Mouse (Mus musculus): ENCODE measurements around the gene Chic2. TPM values are rescaled to one million over a fixed set of nuclear protein-coding genes. Genes with fewer than 3 reads are reported as not detected.

Gene Chic2
- polyA plus RNA-seq, 1 experiment from 2014 or later, result 46.1 TPM

DNA sequence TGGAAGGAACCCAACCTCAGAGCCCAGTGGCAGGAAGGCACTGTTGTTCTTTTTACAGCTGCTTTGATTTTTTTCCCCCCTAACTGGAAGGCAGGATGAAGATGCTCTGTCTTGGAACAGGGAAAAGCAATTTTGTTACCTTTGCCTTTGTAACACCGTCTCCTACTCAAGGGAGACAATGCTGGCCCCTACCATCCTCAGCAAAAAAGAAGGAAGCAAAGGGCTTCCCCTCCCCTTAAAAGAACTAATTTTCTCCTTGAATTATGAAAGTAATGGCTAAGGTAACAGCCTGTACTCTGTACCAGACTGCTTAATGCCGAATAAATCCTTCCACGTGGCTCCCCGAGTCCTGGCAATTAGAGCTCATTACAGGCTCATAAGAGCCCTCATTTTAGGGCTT, 28.0 kb upstream of the Chic2 start:
- ATAC-seq (ENCODE audit: insufficient number of reproducible peaks, low FRiP score, low TSS enrichment, low read depth), result no peak
- 2% methylated on average over 4 of the region's 4 CpGs for WGBS
- Histone ChIP-seq H3K4me1 (ENCODE audit: control insufficient read depth, insufficient read depth, low read length) (peaks cover 25% of the 10 kb centered on the region), H3K27me3 (ENCODE audit: control insufficient read depth, insufficient read depth, low read length) (peaks cover 94% of the 10 kb centered on the region), H3K27ac (replicated peaks; ENCODE audit: low read depth, low read length) (no peak overlapping the region), H3K4me2 (ENCODE audit: low read depth, severe bottlenecking) (no peak overlapping the region), H3K9me3 (ENCODE audit: control insufficient read depth, low read length) (no peaks in the 10 kb centered on the region), H3K9ac (ENCODE audit: low read length) (no peak overlapping the region), H3K36me3 (ENCODE audit: control insufficient read depth, insufficient read depth, low read length) (no peaks in the 10 kb centered on the region), H3K4me3 (ENCODE audit: low read depth, low read length) (no peak overlapping the region)
- no peak for DNase-seq (ENCODE audit: low spot score)

DNA sequence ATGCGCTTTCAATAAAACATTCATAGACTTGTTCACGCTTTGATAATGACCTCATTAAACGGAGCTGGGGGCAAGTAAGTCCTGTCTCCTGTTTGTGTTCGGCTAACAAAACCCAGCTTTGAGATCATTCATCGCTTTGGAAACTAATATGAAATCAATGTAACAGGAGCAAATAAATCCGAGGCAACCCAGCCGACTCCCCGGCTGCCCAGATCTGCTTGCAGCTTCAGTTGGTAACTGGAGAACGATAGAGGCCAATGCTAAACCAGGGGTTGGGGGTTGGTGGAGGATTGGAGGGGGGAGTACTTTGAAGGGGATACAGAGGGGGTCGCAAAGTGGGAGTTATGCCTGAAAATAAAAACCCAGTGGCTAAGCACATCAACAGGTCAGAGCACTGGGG, 27.4 kb upstream of the Chic2 start:
- no peak overlapping the region for H3K4me3 ChIP-seq (ENCODE audit: low read depth, low read length)
- ATAC-seq (ENCODE audit: insufficient number of reproducible peaks, low FRiP score, low TSS enrichment, low read depth) (no peak), DNase-seq (ENCODE audit: low spot score) (peak; percentile 42)
- peaks cover 94% of the 10 kb centered on the region for H3K27me3 ChIP-seq (ENCODE audit: control insufficient read depth, insufficient read depth, low read length)
- H3K4me2 ChIP-seq (ENCODE audit: low read depth, severe bottlenecking), result no peak overlapping the region
- H3K27ac ChIP-seq (replicated peaks; ENCODE audit: low read depth, low read length), result no peak overlapping the region
- H3K4me1 ChIP-seq (ENCODE audit: control insufficient read depth, insufficient read depth, low read length), result peaks cover 26% of the 10 kb centered on the region
- H3K9me3 ChIP-seq (ENCODE audit: control insufficient read depth, low read length), result no peaks in the 10 kb centered on the region
- WGBS, result under 1% methylated on average over 10 of the region's 10 CpGs
- H3K36me3 ChIP-seq (ENCODE audit: control insufficient read depth, insufficient read depth, low read length), result no peaks in the 10 kb centered on the region
- no peak overlapping the region for H3K9ac ChIP-seq (ENCODE audit: low read length)

DNA sequence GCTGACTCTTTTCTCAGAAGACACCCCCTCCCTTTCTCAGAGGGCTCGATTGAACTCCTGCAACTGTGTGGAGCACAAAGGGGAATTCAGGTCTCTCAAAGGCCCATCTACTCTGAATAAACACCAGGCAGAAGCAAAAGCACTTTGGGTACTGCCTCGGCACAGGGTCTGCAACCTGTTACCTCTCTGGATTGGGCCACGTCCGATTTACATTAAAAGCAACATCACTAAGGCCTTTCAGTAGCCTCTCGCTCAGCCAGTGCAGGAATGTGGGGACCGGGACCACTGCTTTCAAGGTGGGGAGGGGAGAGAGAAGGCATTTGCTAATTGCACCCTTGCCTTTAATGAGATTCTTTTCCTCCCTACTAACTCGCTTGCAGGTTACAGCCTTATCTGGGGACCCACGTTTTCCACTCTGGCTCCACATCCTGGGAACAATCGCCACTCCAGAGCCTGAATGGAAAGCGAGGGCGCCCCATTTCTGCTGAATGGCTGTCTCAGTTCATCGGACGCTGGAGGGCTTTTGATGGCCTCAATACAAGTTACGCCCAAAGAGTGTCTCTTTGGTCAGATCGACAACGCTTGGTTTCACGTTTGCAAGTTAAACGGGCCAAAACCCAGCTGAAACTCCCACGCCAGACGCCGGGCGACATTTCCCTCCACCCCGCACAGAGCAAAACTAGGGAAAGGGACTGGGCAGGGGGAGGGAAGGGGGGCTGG, 26.2 kb upstream of the Chic2 start:
- WGBS, result under 1% methylated on average over 23 of the region's 23 CpGs
- H3K4me2 ChIP-seq (ENCODE audit: low read depth, severe bottlenecking), result peak overlapping the region; percentile 18
- no peak overlapping the region for H3K4me3 ChIP-seq (ENCODE audit: low read depth, low read length)
- DNase-seq (ENCODE audit: low spot score), result peak; percentile 56
- H3K36me3 ChIP-seq (ENCODE audit: control insufficient read depth, insufficient read depth, low read length), result no peaks in the 10 kb centered on the region
- H3K9me3 ChIP-seq (ENCODE audit: control insufficient read depth, low read length), result no peaks in the 10 kb centered on the region
- no peak for ATAC-seq (ENCODE audit: insufficient number of reproducible peaks, low FRiP score, low TSS enrichment, low read depth)
- H3K27me3 ChIP-seq (ENCODE audit: control insufficient read depth, insufficient read depth, low read length), result peaks cover 83% of the 10 kb centered on the region
- H3K4me1 ChIP-seq (ENCODE audit: control insufficient read depth, insufficient read depth, low read length), result peaks cover 26% of the 10 kb centered on the region
- H3K9ac ChIP-seq (ENCODE audit: low read length), result no peak overlapping the region
- H3K27ac ChIP-seq (replicated peaks; ENCODE audit: low read depth, low read length), result no peak overlapping the region

DNA sequence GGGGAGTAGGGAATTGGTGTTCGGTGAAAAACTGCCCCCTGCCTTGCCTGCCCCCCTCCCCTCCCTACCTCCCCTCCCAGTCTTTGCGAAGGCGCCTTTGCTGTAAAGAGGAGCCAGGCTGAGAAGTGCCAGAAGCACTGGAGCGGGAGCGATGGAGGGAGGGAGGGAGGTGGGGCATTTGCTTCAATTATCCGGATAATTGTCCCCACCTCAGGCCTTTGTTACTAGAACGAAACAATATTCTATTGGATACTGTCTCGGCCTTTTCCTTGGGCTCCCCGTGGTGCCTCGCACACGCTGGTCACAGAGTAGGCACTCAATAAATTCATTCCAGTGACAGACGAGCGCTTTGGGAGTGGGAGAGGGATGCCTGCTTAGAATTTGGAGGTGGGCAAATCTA, 25.6 kb upstream of the Chic2 start:
- Histone ChIP-seq H3K27me3 (ENCODE audit: control insufficient read depth, insufficient read depth, low read length) (peaks cover 76% of the 10 kb centered on the region), H3K36me3 (ENCODE audit: control insufficient read depth, insufficient read depth, low read length) (no peaks in the 10 kb centered on the region), H3K9ac (ENCODE audit: low read length) (no peak overlapping the region), H3K4me3 (ENCODE audit: low read depth, low read length) (0 out of 2 replicates have a peak overlapping the region, but pooled peaks have one; percentile 2), H3K27ac (replicated peaks; ENCODE audit: low read depth, low read length) (no peak overlapping the region), H3K9me3 (ENCODE audit: control insufficient read depth, low read length) (no peaks in the 10 kb centered on the region), H3K4me1 (ENCODE audit: control insufficient read depth, insufficient read depth, low read length) (peaks cover 21% of the 10 kb centered on the region), H3K4me2 (ENCODE audit: low read depth, severe bottlenecking) (peak overlapping the region; percentile 18; the same call in 1 of the 2 replicates)
- no peak for ATAC-seq (ENCODE audit: insufficient number of reproducible peaks, low FRiP score, low TSS enrichment, low read depth)
- no peak for DNase-seq (ENCODE audit: low spot score)
- WGBS, result under 1% methylated on average over 13 of the region's 13 CpGs

DNA sequence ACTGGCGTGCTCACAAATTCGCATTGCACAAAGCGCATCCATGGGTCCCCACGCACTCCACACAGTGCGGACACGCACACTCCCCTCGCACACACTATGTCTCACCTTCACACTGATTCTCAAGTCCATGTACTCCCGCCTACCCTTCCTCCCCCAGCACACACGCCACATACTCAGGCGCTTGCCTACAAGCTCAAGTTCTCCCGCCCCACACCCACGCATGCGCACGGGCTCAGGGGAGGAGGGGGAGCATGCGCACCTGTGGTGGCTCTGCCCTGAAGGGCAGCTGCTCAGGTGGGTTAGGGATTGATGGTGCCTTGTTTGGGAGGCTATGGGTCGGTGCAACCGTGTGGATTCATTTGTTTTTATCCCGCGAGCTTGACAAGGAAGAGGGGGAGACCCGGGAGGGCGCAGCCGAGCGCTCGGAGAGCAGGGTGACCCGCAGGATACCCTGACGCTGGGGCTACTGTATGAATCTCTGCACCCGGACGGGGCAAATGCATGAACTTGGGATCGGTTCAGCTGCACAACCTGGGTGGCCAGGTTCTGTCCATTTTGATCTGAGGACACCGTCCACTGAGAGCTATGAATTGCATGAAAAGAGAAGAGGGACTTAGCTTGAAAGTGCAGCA, 22.7 kb upstream of the Chic2 start:
- Histone ChIP-seq H3K27ac (replicated peaks; ENCODE audit: low read depth, low read length) (no peak overlapping the region), H3K36me3 (ENCODE audit: control insufficient read depth, insufficient read depth, low read length) (no peaks in the 10 kb centered on the region), H3K27me3 (ENCODE audit: control insufficient read depth, insufficient read depth, low read length) (peaks cover 48% of the 10 kb centered on the region), H3K4me2 (ENCODE audit: low read depth, severe bottlenecking) (peak overlapping the region; percentile 74), H3K4me1 (ENCODE audit: control insufficient read depth, insufficient read depth, low read length) (peaks cover 12% of the 10 kb centered on the region), H3K4me3 (ENCODE audit: low read depth, low read length) (peak overlapping the region; percentile 37), H3K9me3 (ENCODE audit: control insufficient read depth, low read length) (no peaks in the 10 kb centered on the region), H3K9ac (ENCODE audit: low read length) (0 out of 2 replicates have a peak overlapping the region, but pooled peaks have one; percentile 18)
- DNase-seq (ENCODE audit: low spot score) (peak; percentile 87), ATAC-seq (ENCODE audit: insufficient number of reproducible peaks, low FRiP score, low TSS enrichment, low read depth) (peak; percentile 75)
- under 1% methylated on average over 30 of the region's 30 CpGs for WGBS

DNA sequence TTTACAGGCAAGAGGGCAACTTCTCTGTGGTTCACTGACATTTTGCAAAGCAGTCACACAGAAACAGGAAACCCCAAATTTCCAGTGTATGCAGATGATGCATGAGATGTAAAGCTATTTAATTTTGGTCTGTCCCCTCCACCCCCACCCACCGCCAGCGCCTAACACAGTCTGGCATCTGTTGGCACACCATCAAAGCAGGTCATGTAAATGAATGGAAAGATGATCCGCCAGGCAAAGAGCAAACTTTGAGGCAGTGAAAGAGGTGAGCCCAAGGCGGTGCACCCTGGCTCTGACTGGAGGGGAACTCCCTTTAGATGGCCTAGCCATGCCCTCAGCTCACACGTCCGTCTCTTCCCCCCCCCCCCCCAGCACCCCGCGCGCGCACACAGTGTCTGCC, 22.1 kb upstream of the Chic2 start:
- ATAC-seq (ENCODE audit: insufficient number of reproducible peaks, low FRiP score, low TSS enrichment, low read depth) (peak; percentile 42; the same call in 1 of the 2 replicates), DNase-seq (ENCODE audit: low spot score) (no peak)
- Histone ChIP-seq H3K4me3 (ENCODE audit: low read depth, low read length) (peak overlapping the region; percentile 37), H3K9ac (ENCODE audit: low read length) (0 out of 2 replicates have a peak overlapping the region, but pooled peaks have one; percentile 18), H3K36me3 (ENCODE audit: control insufficient read depth, insufficient read depth, low read length) (no peaks in the 10 kb centered on the region), H3K9me3 (ENCODE audit: control insufficient read depth, low read length) (no peaks in the 10 kb centered on the region), H3K27me3 (ENCODE audit: control insufficient read depth, insufficient read depth, low read length) (peaks cover 44% of the 10 kb centered on the region), H3K4me2 (ENCODE audit: low read depth, severe bottlenecking) (peak overlapping the region; percentile 74), H3K27ac (replicated peaks; ENCODE audit: low read depth, low read length) (no peak overlapping the region), H3K4me1 (ENCODE audit: control insufficient read depth, insufficient read depth, low read length) (peaks cover 12% of the 10 kb centered on the region)
- WGBS, result 5% methylated on average over 4 of the region's 10 CpGs

DNA sequence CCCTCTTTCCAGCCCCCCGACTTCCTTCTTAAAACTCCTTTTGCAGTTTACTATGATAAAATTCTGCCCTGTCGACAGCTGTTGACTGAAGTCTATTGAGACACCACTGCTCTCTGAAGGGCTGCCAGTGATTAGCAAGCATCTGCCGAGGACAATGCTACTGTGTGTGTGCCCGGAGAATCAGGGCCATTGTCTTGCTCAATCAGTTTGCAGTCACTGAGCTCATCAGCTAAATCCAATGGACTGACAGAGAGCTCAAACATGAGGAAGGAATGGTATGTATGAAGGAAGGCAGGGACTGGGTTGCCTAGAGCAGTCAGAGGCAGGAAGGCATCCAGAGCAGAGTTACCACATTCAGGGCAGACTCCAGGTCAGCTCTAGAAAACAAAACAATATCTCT, 18.6 kb upstream of the Chic2 start:
- no peak for ATAC-seq (ENCODE audit: insufficient number of reproducible peaks, low FRiP score, low TSS enrichment, low read depth)
- Histone ChIP-seq H3K4me3 (ENCODE audit: low read depth, low read length) (no peak overlapping the region), H3K4me2 (ENCODE audit: low read depth, severe bottlenecking) (no peak overlapping the region), H3K27ac (replicated peaks; ENCODE audit: low read depth, low read length) (no peak overlapping the region), H3K27me3 (ENCODE audit: control insufficient read depth, insufficient read depth, low read length) (peaks cover 12% of the 10 kb centered on the region), H3K4me1 (ENCODE audit: control insufficient read depth, insufficient read depth, low read length) (peaks cover 2% of the 10 kb centered on the region; the same call in 1 of the 2 replicates), H3K9ac (ENCODE audit: low read length) (no peak overlapping the region), H3K9me3 (ENCODE audit: control insufficient read depth, low read length) (no peaks in the 10 kb centered on the region), H3K36me3 (ENCODE audit: control insufficient read depth, insufficient read depth, low read length) (no peaks in the 10 kb centered on the region)
- no peak for DNase-seq (ENCODE audit: low spot score)
- 70% methylated on average over 4 of the region's 4 CpGs for WGBS

DNA sequence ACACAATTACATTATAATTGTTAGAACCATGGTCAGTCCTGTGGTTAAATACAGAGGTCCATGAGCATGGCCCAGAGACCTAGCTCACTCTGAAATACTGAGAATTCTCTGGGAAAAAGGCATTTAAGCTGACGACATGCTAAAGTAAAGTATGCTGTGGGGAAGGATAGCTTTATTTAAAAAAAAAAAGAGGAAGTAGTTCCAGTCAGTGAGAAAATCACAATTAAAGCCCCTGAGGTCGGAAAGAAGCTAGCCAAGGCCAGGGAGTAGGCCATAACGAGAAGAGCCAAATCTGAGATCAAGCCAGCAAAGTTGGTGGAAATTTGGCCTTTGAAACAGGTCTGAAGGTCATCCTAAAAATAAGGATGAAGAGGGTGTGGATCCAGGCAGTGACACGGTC, 6.5 kb upstream of the Chic2 start:
- DNase-seq (ENCODE audit: low spot score) (no peak), ATAC-seq (ENCODE audit: insufficient number of reproducible peaks, low FRiP score, low TSS enrichment, low read depth) (no peak)
- H3K27me3 ChIP-seq (ENCODE audit: control insufficient read depth, insufficient read depth, low read length), result no peaks in the 10 kb centered on the region
- no peak overlapping the region for H3K4me2 ChIP-seq (ENCODE audit: low read depth, severe bottlenecking)
- H3K36me3 ChIP-seq (ENCODE audit: control insufficient read depth, insufficient read depth, low read length), result no peaks in the 10 kb centered on the region
- no peaks in the 10 kb centered on the region for H3K4me1 ChIP-seq (ENCODE audit: control insufficient read depth, insufficient read depth, low read length)
- no peaks in the 10 kb centered on the region for H3K9me3 ChIP-seq (ENCODE audit: control insufficient read depth, low read length)
- H3K27ac ChIP-seq (replicated peaks; ENCODE audit: low read depth, low read length), result no peak overlapping the region
- 78% methylated on average over 4 of the region's 4 CpGs for WGBS
- H3K4me3 ChIP-seq (ENCODE audit: low read depth, low read length), result no peak overlapping the region
- no peak overlapping the region for H3K9ac ChIP-seq (ENCODE audit: low read length)
